Mouse (Mus musculus): ENCODE results near the gene Zyx.

DNA sequence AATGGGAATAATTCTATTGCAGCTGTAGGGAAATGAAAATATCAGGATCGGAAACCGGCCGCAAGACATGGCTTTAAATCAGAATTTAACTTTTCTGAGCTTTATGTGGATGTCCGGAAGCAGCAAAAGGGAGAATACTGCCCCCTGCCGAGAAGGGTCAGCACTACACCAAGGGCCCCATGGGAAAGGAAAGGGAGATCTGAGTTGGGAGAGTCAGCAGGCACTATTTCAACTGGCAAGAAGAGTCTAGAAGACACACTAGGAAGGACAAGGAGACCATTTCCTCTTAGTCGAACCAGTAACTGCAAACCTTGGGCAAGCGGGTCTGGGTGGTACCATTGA, 24.2 kb upstream of the Zyx start:
- TF ChIP-seq CTCF (conservative IDR thresholded peaks at IDR 0.05 in 1 of 2, IDR thresholded peaks at IDR 0.05 in 1 of 2; ENCODE audit: low read depth in 2 of 2, low read length in 2 of 2) (peak; percentile 85 to 93), E2F4 (IDR thresholded peaks at IDR 0.05; ENCODE audit: insufficient replicate concordance, low read depth, low read length) (no peak), PAX5 (IDR thresholded peaks at IDR 0.05; ENCODE audit: low read length) (no peak), NELFE (IDR thresholded peaks at IDR 0.05; ENCODE audit: low read depth, low read length) (no peak), MYC (IDR thresholded peaks at IDR 0.05; ENCODE audit: low read depth, low read length) (no peak), JUND (conservative IDR thresholded peaks at IDR 0.05; ENCODE audit: low read depth, low read length) (no peak), POLR2A (IDR thresholded peaks at IDR 0.05; ENCODE audit: low read depth, low read length) (no peak)
